Mouse (Mus musculus) ovary, adult 2 months (tissue): ENCODE results near the gene Cdk7. TPM values are rescaled to one million over a fixed set of nuclear protein-coding genes. Genes with fewer than 3 reads are reported as not detected.

Source experiments
- polyA plus RNA-seq: library from polyadenylated mRNA; depleted of rRNA; stranded (reverse); fragments of >200 nt; gene quantifications from 2 replicates; pipeline ENCODE4 v1.2.3, GENCODE M21; 2012; rRNA removed

The Cdk7 gene
- polyA plus RNA-seq = 12.4 and 15.0 TPM in 2 replicates

GRCm38 (mm10) chr13:100730861-100731176, at the start of gene Cdk7:
TSS of gene Cdk7 (minus strand) at chr13:100730939.

GRCm38 (mm10) chr13:100775252-100776055, 44.7 kb upstream of the Cdk7 start, which contains the start of gene Cenph:
TSS of gene Cenph (minus strand) at chr13:100775899.

GRCm38 (mm10) chr13:100744036-100744744, 13.5 kb upstream of the Cdk7 start, which contains the start of gene Mrps36:
TSS of gene Mrps36 (minus strand) at chr13:100744659.

GRCm38 (mm10) chr13:100669291-100670022, 61.3 kb downstream of the Cdk7 start, which contains the start of gene Ccdc125:
TSS of gene Ccdc125 (plus strand) at chr13:100669717.

Other genes starting within 250 kb of the Cdk7 start
- gene Gtf2h2, start 238.4 kb downstream of the Cdk7 start, polyA plus RNA-seq = 17.7 and 26.7 TPM in 2 replicates
- gene Ocln, start 178.2 kb downstream of the Cdk7 start, polyA plus RNA-seq = 2.0 and 2.1 TPM in 2 replicates
- gene Marveld2, start 114.0 kb downstream of the Cdk7 start, polyA plus RNA-seq = 4.5 and 4.7 TPM in 2 replicates
- gene Ak6, start 80.0 kb downstream of the Cdk7 start, polyA plus RNA-seq = 17.4 and 20.7 TPM in 2 replicates
- 2.1 TPM in 2 replicates for gene Rad17, start 79.9 kb downstream of the Cdk7 start, polyA plus RNA-seq
- gene Taf9, start 79.4 kb downstream of the Cdk7 start, polyA plus RNA-seq = 4.1 and 6.4 TPM in 2 replicates
- gene Ccdc125, start 61.2 kb downstream of the Cdk7 start, polyA plus RNA-seq = 0.83 and 0.90 TPM in 2 replicates
- 15.4 and 22.5 TPM in 2 replicates for gene Mrps36, start 13.7 kb upstream of the Cdk7 start, polyA plus RNA-seq
- 0.12 and 0.97 TPM in 2 replicates for gene Cenph, start 45.0 kb upstream of the Cdk7 start, polyA plus RNA-seq
- gene Ccnb1, start 55.6 kb upstream of the Cdk7 start, polyA plus RNA-seq = 15.8 and 23.9 TPM in 2 replicates
- 26.6 and 34.1 TPM in 2 replicates for gene Slc30a5, start 102.5 kb upstream of the Cdk7 start, polyA plus RNA-seq